Mouse (Mus musculus): ENCODE data around the gene Fsd1l. TPM values are rescaled to one million over a fixed set of nuclear protein-coding genes. Genes with fewer than 3 reads are reported as not detected.
"Not testable (repeated sequence)": the region's sequence is repeated elsewhere in the genome, so short reads cannot be mapped to it uniquely, and the experiment has no call there.

The Fsd1l gene
- polyA plus RNA-seq, 1 experiment, result 0.18 TPM

DNA sequence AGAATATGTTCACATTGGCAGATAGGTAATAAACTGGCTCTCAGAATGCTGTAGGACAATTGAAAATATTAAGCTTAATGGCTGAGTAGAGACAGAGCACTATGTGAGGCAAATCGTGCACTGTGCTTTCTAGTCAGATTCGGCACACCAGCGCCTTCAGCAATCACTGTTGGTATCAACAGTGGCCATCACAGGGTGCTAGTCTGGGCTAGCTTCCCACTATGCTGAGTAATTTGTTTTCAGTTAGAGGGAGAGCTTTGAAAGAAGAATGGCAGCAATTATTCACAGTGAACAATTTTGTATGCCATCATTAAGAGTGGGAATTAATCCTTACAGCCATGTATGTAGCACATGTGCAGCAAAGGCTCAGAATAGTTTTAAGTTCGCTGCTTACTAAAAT, 91.2 kb downstream of the Fsd1l start:
- 95% methylated on average over 4 of the region's 4 CpGs for WGBS
- no peaks in the 10 kb centered on the region for H3K4me1 ChIP-seq (ENCODE audit: control insufficient read depth, insufficient read depth, insufficient read length)
- no peak overlapping the region for H3K27ac ChIP-seq (ENCODE audit: insufficient read depth, low read length)
- H3K36me3 ChIP-seq (ENCODE audit: control insufficient read depth, insufficient read depth, low read length), result no peaks in the 10 kb centered on the region
- no peaks in the 10 kb centered on the region for H3K27me3 ChIP-seq (ENCODE audit: control insufficient read depth, insufficient read depth, low read length)
- no peak for DNase-seq (ENCODE audit: low read depth in 1 of 2, low spot score in 2 of 2)
- TF ChIP-seq CTCF (IDR thresholded peaks at IDR 0.05; ENCODE audit: extremely low read depth, insufficient read depth, insufficient read length, insufficient replicate concordance), result no peak
- no peak for TF ChIP-seq POLR2A (IDR thresholded peaks at IDR 0.05; ENCODE audit: low read depth, low read length)
- H3K4me3 ChIP-seq (ENCODE audit: extremely low read depth, insufficient read depth, insufficient read length), result no peak overlapping the region

DNA sequence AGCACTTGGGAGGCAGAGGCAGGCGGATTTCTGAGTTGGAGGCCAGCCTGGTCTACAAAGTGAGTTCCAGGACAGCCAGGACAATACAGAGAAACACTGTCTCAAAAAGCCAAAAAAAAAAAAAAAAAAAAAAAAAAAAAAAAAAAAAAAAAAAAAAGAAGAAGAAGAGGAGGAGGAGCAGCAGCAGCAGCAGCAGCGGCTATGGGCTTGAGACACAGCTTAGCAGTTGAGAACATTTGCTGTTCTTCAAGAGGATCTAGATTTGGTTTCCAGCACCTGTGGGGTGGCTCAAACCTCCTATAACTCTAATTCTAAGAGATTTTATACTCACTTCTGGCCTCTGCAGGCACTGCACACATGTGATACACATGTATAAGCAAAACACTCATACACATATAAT, 94.8 kb downstream of the Fsd1l start:
- not testable (repeated sequence) for H3K4me1 ChIP-seq (ENCODE audit: control insufficient read depth, insufficient read depth, insufficient read length); H3K27ac ChIP-seq (ENCODE audit: insufficient read depth, low read length); H3K27me3 ChIP-seq (ENCODE audit: control insufficient read depth, insufficient read depth, low read length); H3K36me3 ChIP-seq (ENCODE audit: control insufficient read depth, insufficient read depth, low read length); DNase-seq (ENCODE audit: low read depth in 1 of 2, low spot score in 2 of 2); H3K4me3 ChIP-seq (ENCODE audit: extremely low read depth, insufficient read depth, insufficient read length)
- 92% methylated on average over 2 of the region's 2 CpGs for WGBS

DNA sequence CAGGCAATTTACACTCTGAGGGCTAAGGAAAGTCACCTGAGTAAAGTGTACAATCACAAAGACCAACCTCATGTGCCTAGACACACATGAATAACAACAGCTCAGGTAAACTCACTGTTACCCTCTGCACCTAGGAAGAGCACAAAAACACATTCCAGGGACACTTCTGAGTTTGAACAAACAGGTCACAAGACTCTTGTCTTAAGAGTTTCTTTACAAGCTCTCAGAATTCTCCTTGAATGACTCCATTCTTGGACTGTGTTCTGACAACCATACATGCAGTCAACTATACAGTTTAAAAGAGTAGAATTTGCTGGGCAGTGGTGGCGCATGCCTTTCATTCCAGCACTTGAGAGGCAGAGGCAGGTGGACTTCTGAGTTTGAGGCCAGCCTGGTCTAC, 96.8 kb downstream of the Fsd1l start:
- TF ChIP-seq POLR2A (IDR thresholded peaks at IDR 0.05; ENCODE audit: low read depth, low read length) (no peak), CTCF (IDR thresholded peaks at IDR 0.05; ENCODE audit: extremely low read depth, insufficient read depth, insufficient read length, insufficient replicate concordance) (no peak)
- WGBS, result 100% methylated on average over 1 of the region's 1 CpGs

DNA sequence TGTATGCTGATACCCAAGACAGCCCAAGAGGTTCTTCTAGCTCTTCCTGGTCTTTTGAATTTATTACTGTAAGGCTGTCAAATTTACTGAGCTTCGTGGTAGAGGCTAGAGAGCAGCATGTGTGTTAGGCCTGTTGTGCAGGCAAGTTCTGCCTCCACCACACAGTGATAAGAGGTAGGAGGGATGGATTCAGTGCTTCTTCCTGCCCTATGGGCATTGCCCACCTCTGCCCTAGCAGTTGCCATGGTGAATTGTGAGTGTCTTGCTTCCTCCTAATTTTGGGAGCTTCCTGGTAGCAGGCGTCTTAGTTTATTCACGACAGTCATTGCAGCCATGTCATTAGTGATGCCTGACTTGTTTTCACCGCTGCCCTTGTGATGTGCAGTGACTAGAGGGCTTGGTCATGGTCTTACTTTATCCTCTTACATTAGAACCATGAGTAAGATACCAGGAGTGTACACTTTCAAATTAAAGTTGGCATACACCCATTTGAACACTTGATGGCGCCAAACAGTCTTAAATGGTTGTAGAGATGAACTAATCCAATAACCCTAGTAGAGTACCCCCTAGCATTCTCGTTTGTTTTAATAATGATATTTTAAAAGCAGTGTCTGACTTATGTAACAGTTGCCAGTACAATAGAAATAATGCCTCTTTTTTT, 107.8 kb downstream of the Fsd1l start:
- H3K36me3 ChIP-seq (ENCODE audit: control insufficient read depth, insufficient read depth, low read length), result peaks cover 3% of the 10 kb centered on the region; the same call in 1 of the 2 replicates
- no peak overlapping the region for H3K27ac ChIP-seq (ENCODE audit: insufficient read depth, low read length)
- no peaks in the 10 kb centered on the region for H3K27me3 ChIP-seq (ENCODE audit: control insufficient read depth, insufficient read depth, low read length)
- no peak overlapping the region for H3K4me3 ChIP-seq (ENCODE audit: extremely low read depth, insufficient read depth, insufficient read length)
- no peak for TF ChIP-seq POLR2A (IDR thresholded peaks at IDR 0.05; ENCODE audit: low read depth, low read length)
- DNase-seq (ENCODE audit: low read depth in 1 of 2, low spot score in 2 of 2), result peak; percentile 8 to 24
- 43% methylated on average over 6 of the region's 6 CpGs for WGBS
- H3K4me1 ChIP-seq (ENCODE audit: control insufficient read depth, insufficient read depth, insufficient read length), result no peaks in the 10 kb centered on the region

More for the DNA sequence above, 96.8 kb downstream of the Fsd1l start:
- no peak overlapping the region for H3K27ac ChIP-seq (ENCODE audit: insufficient read depth, low read length)
- H3K36me3 ChIP-seq (ENCODE audit: control insufficient read depth, insufficient read depth, low read length), result 0 out of 2 replicates have a peak, but pooled peaks cover 2% of the 10 kb centered on the region
- no peak for DNase-seq (ENCODE audit: low read depth in 1 of 2, low spot score in 2 of 2)
- no peaks in the 10 kb centered on the region for H3K4me1 ChIP-seq (ENCODE audit: control insufficient read depth, insufficient read depth, insufficient read length)
- no peaks in the 10 kb centered on the region for H3K27me3 ChIP-seq (ENCODE audit: control insufficient read depth, insufficient read depth, low read length)
- H3K4me3 ChIP-seq (ENCODE audit: extremely low read depth, insufficient read depth, insufficient read length), result no peak overlapping the region

DNA sequence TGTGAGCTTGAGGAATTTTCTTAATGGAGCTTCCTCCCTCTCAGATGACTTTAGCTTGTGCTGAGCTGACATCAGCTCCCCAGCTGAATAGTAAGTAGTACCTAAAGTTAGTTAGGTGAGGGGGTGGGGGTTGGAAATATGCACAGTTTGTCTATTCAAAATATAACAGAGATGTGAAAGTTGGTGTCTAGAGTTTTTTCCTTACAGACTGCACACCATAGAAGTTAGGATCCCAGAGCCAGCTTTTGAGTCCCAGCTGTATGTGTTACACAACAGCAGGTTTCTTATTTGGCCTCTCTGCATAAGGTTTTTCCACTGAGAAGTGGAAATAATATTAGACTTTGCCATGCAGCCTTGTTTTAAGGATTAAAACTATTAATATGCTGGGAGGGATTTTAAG, 118.6 kb downstream of the Fsd1l start:
- Histone ChIP-seq H3K27ac (ENCODE audit: insufficient read depth, low read length) (no peak overlapping the region), H3K36me3 (ENCODE audit: control insufficient read depth, insufficient read depth, low read length) (0 out of 2 replicates have a peak, but pooled peaks cover 1% of the 10 kb centered on the region), H3K4me1 (ENCODE audit: control insufficient read depth, insufficient read depth, insufficient read length) (no peaks in the 10 kb centered on the region), H3K4me3 (ENCODE audit: extremely low read depth, insufficient read depth, insufficient read length) (no peak overlapping the region), H3K27me3 (ENCODE audit: control insufficient read depth, insufficient read depth, low read length) (no peaks in the 10 kb centered on the region)
- DNase-seq (ENCODE audit: low read depth in 1 of 2, low spot score in 2 of 2), result no peak
- no peak for TF ChIP-seq CTCF (IDR thresholded peaks at IDR 0.05; ENCODE audit: extremely low read depth, insufficient read depth, insufficient read length, insufficient replicate concordance)
- no peak for TF ChIP-seq POLR2A (IDR thresholded peaks at IDR 0.05; ENCODE audit: low read depth, low read length)

DNA sequence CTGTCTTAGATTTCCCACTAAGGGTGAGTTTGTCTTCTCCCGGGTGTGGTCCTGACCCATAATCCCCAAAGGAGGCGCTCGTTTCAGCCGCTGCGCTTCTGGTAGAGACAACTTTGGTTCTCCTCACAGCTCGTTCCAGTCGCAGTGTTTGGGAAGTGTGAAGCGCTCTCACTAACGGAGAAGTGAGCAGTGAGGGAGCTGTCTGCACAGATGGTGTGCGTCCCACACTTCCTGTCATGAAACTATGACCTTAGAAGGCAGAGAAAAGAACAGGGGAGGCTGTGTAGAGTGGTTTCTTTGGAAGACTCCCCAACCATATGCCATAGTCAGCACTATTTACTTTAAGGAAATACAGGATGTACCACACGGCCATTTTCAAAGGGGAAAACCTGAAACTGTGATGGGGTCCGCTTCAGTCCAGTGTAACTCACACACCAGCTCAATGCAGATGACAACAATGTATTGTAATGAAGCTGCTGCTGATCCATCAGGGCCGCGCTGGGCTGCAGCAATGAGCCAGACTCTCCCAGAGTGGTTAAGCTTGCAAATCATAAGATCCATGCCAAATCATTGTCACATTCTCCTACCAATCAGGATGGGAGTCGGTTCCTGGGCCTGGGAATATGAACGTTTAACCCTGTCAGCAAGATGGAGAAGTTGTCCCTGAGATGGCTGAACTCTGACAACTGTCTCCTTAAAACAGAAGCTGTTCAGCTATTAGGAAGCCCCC, 119.3 kb downstream of the Fsd1l start:
- 87% methylated on average over 16 of the region's 16 CpGs for WGBS
- no peaks in the 10 kb centered on the region for H3K4me1 ChIP-seq (ENCODE audit: control insufficient read depth, insufficient read depth, insufficient read length)
- H3K27ac ChIP-seq (ENCODE audit: insufficient read depth, low read length), result no peak overlapping the region
- no peak overlapping the region for H3K4me3 ChIP-seq (ENCODE audit: extremely low read depth, insufficient read depth, insufficient read length)
- DNase-seq (ENCODE audit: low read depth in 1 of 2, low spot score in 2 of 2), result no peak
- H3K27me3 ChIP-seq (ENCODE audit: control insufficient read depth, insufficient read depth, low read length), result no peaks in the 10 kb centered on the region
- peaks cover 4% of the 10 kb centered on the region; the same call in 1 of the 2 replicates for H3K36me3 ChIP-seq (ENCODE audit: control insufficient read depth, insufficient read depth, low read length)
- no peak for TF ChIP-seq CTCF (IDR thresholded peaks at IDR 0.05; ENCODE audit: extremely low read depth, insufficient read depth, insufficient read length, insufficient replicate concordance)
- TF ChIP-seq POLR2A (IDR thresholded peaks at IDR 0.05; ENCODE audit: low read depth, low read length), result no peak

Other genes with a start within 250 kb of the Fsd1l start
- gene Slc44a1, start 191.1 kb upstream of the Fsd1l start, polyA plus RNA-seq (2012; rRNA removed), result 10.3 and 17.3 TPM in 2 replicates
- 1.00 and 1.4 TPM in 2 replicates for gene Fktn, start 82.5 kb downstream of the Fsd1l start, polyA plus RNA-seq (2012; rRNA removed)
- not detected in 2 replicates for gene Tal2, start 148.2 kb downstream of the Fsd1l start, polyA plus RNA-seq (2012; rRNA removed)
- 2.5 TPM in 2 replicates for gene Tmem38b, start 194.6 kb downstream of the Fsd1l start, polyA plus RNA-seq (2012; rRNA removed)